Mouse (Mus musculus) megakaryocyte, embryonic 14.5 days (primary cell): ENCODE results near the gene Kdm5b.

Experiments
- FLI1 ChIP-seq: IDR thresholded peaks from 2 replicates; pipeline ENCODE4 v1.6.1; 2012; ENCODE audit warnings: low read length, inconsistent platforms, mixed read lengths
- GATA1 ChIP-seq: IDR thresholded peaks from 3 replicates; pipeline ENCODE4 v1.6.1; 2012; ENCODE audit warnings: mixed read lengths, low read length, inconsistent platforms, borderline replicate concordance

DNA sequence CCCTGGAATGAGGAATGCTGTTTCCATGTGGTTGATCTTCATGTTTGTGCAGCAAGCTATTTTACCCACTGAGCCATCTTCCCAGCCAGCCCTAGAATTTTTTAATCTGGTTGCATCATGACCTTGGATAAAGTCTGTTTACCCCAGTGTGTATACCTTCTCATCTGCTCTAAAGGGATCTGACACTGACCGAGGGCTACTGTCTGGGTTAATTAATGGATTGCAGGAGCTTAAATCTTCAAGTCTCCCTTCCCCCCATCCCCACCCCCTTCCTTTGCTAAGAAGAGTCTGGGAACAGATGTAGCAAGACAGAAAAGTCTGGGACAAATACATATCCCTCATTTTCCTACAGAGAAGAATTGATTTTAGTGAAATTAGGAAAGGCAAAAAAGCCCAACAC lies 7.5 kb downstream of the Kdm5b start:
- TF ChIP-seq GATA1 (no peak), FLI1 (no peak)
